Mouse (Mus musculus) CH12.LX (cell line): ENCODE results near the gene Tmbim7. TPM values are rescaled to one million over a fixed set of nuclear protein-coding genes. Genes with fewer than 3 reads are reported as not detected.

Experiments
- DNase-seq: peaks from one replicate; pipeline ENCODE4 v3.0.0-alpha.2; 2013; ENCODE audit errors: extremely low read depth
- H3K27ac ChIP-seq: 2 replicates; pipeline ENCODE4 v1.5.1; 2012; ENCODE audit warnings: low read depth, mild to moderate bottlenecking, control low read depth, moderate library complexity; ENCODE audit not compliant: insufficient read depth
- H3K27me3 ChIP-seq: replicated peaks from 2 replicates; pipeline ENCODE3; 2012; ENCODE audit warnings: inconsistent platforms
- H3K36me3 ChIP-seq, 2 experiments: replicated peaks in 1 of 2; 2 replicates each; pipeline versions ENCODE3 to v1.6.1; 2012; ENCODE audit warnings: inconsistent platforms in 1 of 2, low read length in 1 of 2, mild to moderate bottlenecking in 1 of 2, mixed read lengths in 1 of 2, moderate library complexity in 1 of 2; ENCODE audit not compliant: control insufficient read depth in 1 of 2, insufficient read depth in 1 of 2
- H3K4me1 ChIP-seq, 2 experiments: 2 replicates each; pipeline ENCODE4 v1.6.1; 2012; ENCODE audit warnings: inconsistent platforms in 1 of 2, moderate library complexity in 1 of 2; ENCODE audit not compliant: insufficient read depth in 2 of 2, control insufficient read depth in 1 of 2
- H3K4me2 ChIP-seq: 2 replicates; pipeline ENCODE4 v1.6.1; 2012; ENCODE audit warnings: low read depth, mild to moderate bottlenecking, control low read depth; ENCODE audit not compliant: poor library complexity, insufficient read depth, severe bottlenecking
- H3K4me3 ChIP-seq, 3 experiments: fragments of 150-350 bp in 1 of 3; sonication (generic) in 1 of 3; replicated peaks in 1 of 3; 2 replicates each; pipeline versions ENCODE3 to v1.5.1; 2011 to 2012; ENCODE audit warnings: low read depth in 2 of 3, low read length in 2 of 3, mild to moderate bottlenecking in 2 of 3, moderate library complexity in 2 of 3, control low read depth in 1 of 3, improper control_type of control experiment in 1 of 3, inconsistent platforms in 1 of 3, mixed read lengths in 1 of 3; ENCODE audit not compliant: poor library complexity in 1 of 3
- H3K79me2 ChIP-seq: replicated peaks from 2 replicates; pipeline ENCODE4 v1.6.1; 2012; ENCODE audit warnings: mild to moderate bottlenecking, moderate library complexity; ENCODE audit not compliant: control insufficient read depth, poor library complexity, insufficient read depth, severe bottlenecking; ENCODE audit errors: extremely low read depth
- H3K9ac ChIP-seq: 2 replicates; pipeline ENCODE4 v1.6.1; 2012; ENCODE audit warnings: low read depth, mild to moderate bottlenecking, control low read depth, moderate library complexity; ENCODE audit not compliant: insufficient read depth
- H3K9me3 ChIP-seq: replicated peaks from 2 replicates; pipeline ENCODE3; 2012; ENCODE audit warnings: low read length, inconsistent platforms, mixed read lengths
- BHLHE40 ChIP-seq: IDR thresholded peaks from 2 replicates; pipeline ENCODE4 v1.6.1; 2011; ENCODE audit warnings: mild to moderate bottlenecking, low read depth, low read length, improper control_type of control experiment
- CHD1 ChIP-seq: IDR thresholded peaks from 2 replicates; pipeline ENCODE4 v1.6.1; 2012; ENCODE audit warnings: low read depth, low read length, improper control_type of control experiment, inconsistent platforms
- CHD2 ChIP-seq: IDR thresholded peaks from 2 replicates; pipeline ENCODE4 v1.6.1; 2011; ENCODE audit warnings: low read length, improper control_type of control experiment
- CTCF ChIP-seq, 2 experiments: IDR thresholded peaks in 1 of 2; conservative IDR thresholded peaks in 1 of 2; 2 replicates each; pipeline ENCODE4 v1.5.1; 2011 to 2012; ENCODE audit warnings: low read depth in 2 of 2, low read length in 2 of 2, improper control_type of control experiment in 1 of 2, inconsistent platforms in 1 of 2, mild to moderate bottlenecking in 1 of 2, moderate library complexity in 1 of 2
- E2F4 ChIP-seq: IDR thresholded peaks from 2 replicates; pipeline ENCODE4 v1.6.1; 2011; ENCODE audit warnings: low read depth, low read length, improper control_type of control experiment; ENCODE audit not compliant: insufficient replicate concordance
- ELF1 ChIP-seq: IDR thresholded peaks from 2 replicates; pipeline ENCODE4 v1.6.1; 2014; ENCODE audit warnings: low read depth, mild to moderate bottlenecking, inconsistent platforms, low read length, improper control_type of control experiment
- GABPA ChIP-seq: IDR thresholded peaks from 2 replicates; pipeline ENCODE4 v1.6.1; 2012; ENCODE audit warnings: low read depth, low read length, improper control_type of control experiment, inconsistent platforms; ENCODE audit not compliant: insufficient replicate concordance
- HCFC1 ChIP-seq: IDR thresholded peaks from 2 replicates; pipeline ENCODE4 v1.6.1; 2012; ENCODE audit warnings: low read depth, mild to moderate bottlenecking, inconsistent platforms, low read length, improper control_type of control experiment
- JUND ChIP-seq: conservative IDR thresholded peaks from 2 replicates; pipeline ENCODE4 v1.6.1; 2011; ENCODE audit warnings: low read depth, low read length, improper control_type of control experiment
- MAZ ChIP-seq: IDR thresholded peaks from 2 replicates; pipeline ENCODE4 v1.6.1; 2012; ENCODE audit warnings: low read depth, mild to moderate bottlenecking, inconsistent platforms, low read length, improper control_type of control experiment, moderate library complexity
- MEF2A ChIP-seq: IDR thresholded peaks from 2 replicates; pipeline ENCODE4 v1.6.1; 2014; ENCODE audit warnings: low read depth, mild to moderate bottlenecking, inconsistent platforms, low read length, improper control_type of control experiment, borderline replicate concordance
- NELFE ChIP-seq: IDR thresholded peaks from 2 replicates; pipeline ENCODE4 v1.6.1; 2011; ENCODE audit warnings: low read depth, low read length, improper control_type of control experiment
- RAD21 ChIP-seq: IDR thresholded peaks from 2 replicates; pipeline ENCODE4 v1.6.1; 2011; ENCODE audit warnings: low read depth, mild to moderate bottlenecking, low read length, improper control_type of control experiment, moderate library complexity
- SIN3A ChIP-seq: IDR thresholded peaks from 2 replicates; pipeline ENCODE4 v1.6.1; 2012; ENCODE audit warnings: low read length, improper control_type of control experiment, inconsistent platforms
- TBP ChIP-seq: conservative IDR thresholded peaks from 2 replicates; pipeline ENCODE4 v1.6.1; 2011; ENCODE audit warnings: low read depth, low read length, improper control_type of control experiment
- UBTF ChIP-seq: IDR thresholded peaks from 2 replicates; pipeline ENCODE4 v1.6.1; 2012; ENCODE audit warnings: low read depth, mild to moderate bottlenecking, inconsistent platforms, low read length, improper control_type of control experiment, moderate library complexity
- USF1 ChIP-seq: IDR thresholded peaks from 2 replicates; pipeline ENCODE4 v1.6.1; 2014; ENCODE audit warnings: low read depth, mild to moderate bottlenecking, inconsistent platforms, low read length, improper control_type of control experiment
- ZKSCAN1 ChIP-seq: IDR thresholded peaks from 2 replicates; pipeline ENCODE4 v1.6.1; 2012; ENCODE audit warnings: low read depth, inconsistent platforms, low read length, improper control_type of control experiment, borderline replicate concordance
- ZNF384 ChIP-seq: IDR thresholded peaks from 2 replicates; pipeline ENCODE4 v1.6.1; 2012; ENCODE audit warnings: low read depth, low read length, improper control_type of control experiment, inconsistent platforms
- dilution Hi-C: fragments of 300-500 bp; cut with MboI; formaldehyde crosslinking; loops from 2 replicates; pipeline ENCODE4 v1.14.3; 2020; ENCODE audit warnings: low sequenced_read_pairs; ENCODE audit not compliant: extremely low pct_unique_long_range_greater_than_20kb, extremely low pct_ligation_motif_present
- in situ Hi-C: fragments of 300-500 bp; cut with MboI; formaldehyde crosslinking; loops from 3 replicates; pipeline ENCODE4 v1.14.3; 2019; ENCODE audit warnings: low sequenced_read_pairs, low pct_ligation_motif_present, low pct_unique_long_range_greater_than_20kb, mixed read lengths
- polyA plus RNA-seq: library from polyadenylated mRNA; unstranded; fragments of >175 nt; gene quantifications from 2 replicates; pipeline ENCODE4 v1.2.1, GENCODE M21; 2012; ENCODE audit warnings: low read depth; ENCODE audit not compliant: insufficient read length
- total RNA-seq, 2 experiments: library from RNA; depleted of rRNA; stranded (reverse); fragments of 300-350 nt in 1 of 2; fragments of >200 nt in 1 of 2; gene quantifications; 2 replicates each; pipeline ENCODE4 v1.2.3; 2012 to 2014

Tmbim7 gene
- total and polyA plus RNA-seq, 3 experiments = not detected

DNA sequence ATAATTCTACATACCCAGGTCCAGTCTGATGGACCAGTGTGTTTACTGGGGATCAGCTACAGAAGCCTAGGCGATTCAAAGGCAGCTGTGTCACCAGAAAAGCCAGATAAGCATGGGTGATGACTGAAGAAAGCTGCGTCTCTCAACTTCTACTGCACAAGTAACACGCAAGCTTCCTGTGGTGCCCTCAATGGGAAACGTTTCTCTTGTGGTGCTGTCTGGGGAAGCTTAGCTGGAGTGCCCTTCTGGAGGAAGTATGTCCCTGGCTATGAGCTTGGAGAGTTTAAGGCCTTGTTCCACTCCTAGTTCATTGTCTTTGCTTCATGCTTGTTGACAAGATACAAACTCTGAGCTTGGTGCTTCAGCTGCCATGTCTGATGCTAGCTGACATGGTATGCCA lies 68.4 kb downstream of the Tmbim7 start:
- Histone ChIP-seq H3K4me2 (no peak overlapping the region), H3K27ac (no peak overlapping the region), H3K4me1 (no peaks in the 10 kb centered on the region; a peak in 1 of 4 replicates), H3K79me2 (no peaks in the 10 kb centered on the region), H3K9me3 (no peaks in the 10 kb centered on the region)
- dilution Hi-C loops = no loop called here
- in situ Hi-C loops = no loop called here
- TF ChIP-seq HCFC1 (no peak), NELFE (no peak), RAD21 (no peak), ELF1 (no peak), CHD2 (no peak), BHLHE40 (no peak), USF1 (no peak), E2F4 (no peak)
- TF ChIP-seq, all 38 proteins: peak for 0
- H3K36me3 ChIP-seq = peaks cover 30 to 68% of the 10 kb centered on the region in 2 experiments
- no peaks in the 10 kb centered on the region for H3K27me3 ChIP-seq
- DNase-seq = no peak
- H3K9ac ChIP-seq = no peak overlapping the region
- no peak overlapping the region for H3K4me3 ChIP-seq

- no peaks in the 10 kb centered on the region for H3K9me3 ChIP-seq
- in situ Hi-C loops (no loop called here), dilution Hi-C loops (no loop called here)
- no peak overlapping the region for H3K4me2 ChIP-seq
- no peaks in the 10 kb centered on the region for H3K27me3 ChIP-seq
- DNase-seq = no peak
- no peaks in the 10 kb centered on the region for H3K79me2 ChIP-seq
- no peak overlapping the region for H3K9ac ChIP-seq
- H3K4me3 ChIP-seq = no peak overlapping the region
- no peaks in the 10 kb centered on the region; a peak in 1 of 4 replicates for H3K4me1 ChIP-seq
- TF ChIP-seq RAD21 (no peak), ZNF384 (no peak), MAZ (no peak), NELFE (no peak), TBP (no peak), CHD1 (no peak), CTCF (conservative IDR thresholded peaks at IDR 0.05 in 1 of 2, IDR thresholded peaks at IDR 0.05 in 1 of 2; ENCODE audit: low read depth in 2 of 2, low read length in 2 of 2) (no peak), ZKSCAN1 (no peak), BHLHE40 (no peak), UBTF (no peak), MEF2A (no peak), SIN3A (no peak), GABPA (no peak), JUND (no peak)
- peaks cover 28 to 62% of the 10 kb centered on the region in 2 experiments for H3K36me3 ChIP-seq
- no peak overlapping the region for H3K27ac ChIP-seq
Measured at GRCm38 (mm10) chr5:3722873-3723272, 71.9 kb downstream of the Tmbim7 start.
